Mouse (Mus musculus) heart, postnatal 0 days (tissue): Measurements from ENCODE around the gene Papln.

Experiments used
- CTCF ChIP-seq: IDR thresholded peaks from 2 replicates; pipeline ENCODE4 v1.5.1; 2016; ENCODE audit warnings: antibody characterized with exemption, control low read depth, low read depth
- EP300 ChIP-seq: IDR thresholded peaks from 2 replicates; pipeline ENCODE4 v1.6.1; 2016; ENCODE audit warnings: antibody characterized with exemption, low read depth

- no peak for TF ChIP-seq CTCF
- TF ChIP-seq EP300: no peak
Measured at GRCm38 (mm10) chr12:83785305-83785704, 21.9 kb downstream of the Papln start.
